16 mouse cellular contexts compared by ENCODE assay signal in the genomic region with DNA sequence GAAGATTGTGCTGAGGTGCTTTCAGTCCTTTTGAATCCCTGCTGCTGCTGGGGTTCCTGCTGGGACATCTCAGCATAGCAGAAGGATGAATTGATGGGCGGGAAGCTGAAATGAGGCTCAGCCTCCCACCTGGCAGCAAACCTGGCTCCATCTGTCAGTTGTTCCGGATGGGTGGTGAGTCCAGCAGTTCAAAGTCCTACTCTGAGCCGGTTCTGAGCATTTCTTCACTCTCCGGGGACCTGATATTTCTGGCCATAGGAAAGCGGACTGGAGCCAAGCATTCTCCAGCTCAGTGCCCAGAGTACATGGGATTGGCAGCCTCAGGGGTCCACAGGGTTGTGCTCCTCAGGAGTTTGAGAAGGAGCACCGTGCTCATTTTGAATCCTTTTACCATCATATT.
DNase-seq lines count a peak whose midpoint lies in the region; ATAC-seq and TF ChIP-seq lines count a peak whose summit lies in the region.
"Had no signal": no experiment of that assay in that cellular context is flagged by ENCODE, and none has a peak within 500 bp of the region (broad histone marks: within the 10 kb centered on the region; RNA-seq: fewer than 3 reads in every experiment).

No protein-coding gene starts in this region.

- TF ChIP-seq CTCF in cerebellum, adult 2 months (IDR thresholded peaks at IDR 0.05; ENCODE audit: borderline replicate concordance, insufficient read depth, low read depth, low read length), result no peak
- no peak for TF ChIP-seq CTCF in intestine, postnatal 0 days (IDR thresholded peaks at IDR 0.05; ENCODE audit: low read depth)

- peak; percentile 90 for ATAC-seq in cerebellum, adult (ENCODE audit: insufficient number of reproducible peaks, low FRiP score, low TSS enrichment)
- peak; percentile 85 for ATAC-seq in intestine, postnatal 0 days
- ATAC-seq: forebrain, embryonic 15.5 days had no signal

- DNase-seq in cerebellum, adult 2 months, result peak; percentile 80 to 90
- DNase-seq in kidney, postnatal 10 days, result peak; percentile 49
- DNase-seq in frontal cortex, postnatal 25 days (ENCODE audit: low spot score in 2 of 2), result no peak
- no peak for DNase-seq in thymus, postnatal 14 days
- DNase-seq in right cerebral cortex, adult 2 months (ENCODE audit: low spot score in 2 of 2), result no peak
- DNase-seq: gastrocnemius, postnatal 10 days; heart, postnatal 4 days; right cerebral cortex, adult 18-20 months; thymus, adult 2 months had no signal

- no peak overlapping the region for H3K4me3 ChIP-seq in cerebellum, adult 2 months (replicated peaks; ENCODE audit: insufficient read depth, low read depth, low read length)
- no peak overlapping the region for H3K4me3 ChIP-seq in intestine, postnatal 0 days (ENCODE audit: low read depth, low read length)
- H3K4me3 ChIP-seq: forebrain, embryonic 15.5 days; lung, embryonic 15.5 days; myocyte had no signal

- no peaks in the 10 kb centered on the region for H3K27me3 ChIP-seq in cerebellum, adult 2 months (ENCODE audit: control insufficient read depth, insufficient read depth, low read length)
- H3K27me3 ChIP-seq in intestine, postnatal 0 days (replicated peaks; ENCODE audit: control insufficient read depth, insufficient read depth, low read length), result no peaks in the 10 kb centered on the region
- H3K27me3 ChIP-seq: forebrain, embryonic 15.5 days; lung, embryonic 15.5 days had no signal

- no peak for TF ChIP-seq POLR2A in cerebellum, adult 2 months (IDR thresholded peaks at IDR 0.05; ENCODE audit: borderline replicate concordance, insufficient read depth, low read length)

- no peaks in the 10 kb centered on the region for H3K9me3 ChIP-seq in intestine, postnatal 0 days (ENCODE audit: control insufficient read depth)
- H3K9me3 ChIP-seq: forebrain, embryonic 15.5 days; lung, embryonic 15.5 days had no signal

- H3K9ac ChIP-seq in intestine, postnatal 0 days (ENCODE audit: low read depth, low read length), result no peak overlapping the region
- H3K9ac ChIP-seq: forebrain, embryonic 15.5 days; lung, embryonic 15.5 days had no signal

- H3K4me2 ChIP-seq in intestine, postnatal 0 days (replicated peaks; ENCODE audit: low read depth), result no peak overlapping the region
- H3K4me2 ChIP-seq: forebrain, embryonic 15.5 days; heart, embryonic 11.5 days; liver, embryonic 11.5 days; lung, embryonic 15.5 days had no signal

- no peak overlapping the region for H3K27ac ChIP-seq in cerebellum, adult 2 months (ENCODE audit: insufficient read depth, low read length)
- H3K27ac ChIP-seq in intestine, postnatal 0 days (ENCODE audit: low read depth, low read length), result no peak overlapping the region
- H3K27ac ChIP-seq: forebrain, embryonic 15.5 days; lung, embryonic 15.5 days had no signal

- H3K36me3 ChIP-seq in intestine, postnatal 0 days (ENCODE audit: control insufficient read depth, insufficient read depth), result no peaks in the 10 kb centered on the region
- H3K36me3 ChIP-seq: forebrain, embryonic 15.5 days; lung, embryonic 15.5 days had no signal

- H3K4me1 ChIP-seq in cerebellum, adult 2 months (ENCODE audit: control insufficient read depth, insufficient read depth, low read length), result no peaks in the 10 kb centered on the region
- H3K4me1 ChIP-seq in intestine, postnatal 0 days (replicated peaks; ENCODE audit: control insufficient read depth, insufficient read depth, low read length), result no peaks in the 10 kb centered on the region
- H3K4me1 ChIP-seq: forebrain, embryonic 15.5 days; lung, embryonic 15.5 days had no signal

- 3% methylated on average over 6 of the region's 6 CpGs for WGBS in cerebellum, adult 2 months
- 34% methylated on average over 6 of the region's 6 CpGs for WGBS in intestine, postnatal 0 days

Comparison
In these comparisons a context has a peak if more than half of its experiments do, and no peak if none do; other contexts are left out.
1. DNase-seq: peak in cerebellum, adult 2 months (2 of 2) and kidney, postnatal 10 days (single experiment); none in frontal cortex, postnatal 25 days (0 of 2), thymus, postnatal 14 days (single experiment) and right cerebral cortex, adult 2 months (0 of 2).